Mouse (Mus musculus) midbrain, embryonic 12.5 days (tissue): Measurements from ENCODE around the gene Rhbdl3. TPM values are rescaled to one million over a fixed set of nuclear protein-coding genes. Genes with fewer than 3 reads are reported as not detected.
A peak's percentile ranks its signal among the peaks of the same experiment; 100 is the strongest.

Experiments
- ATAC-seq: fragments of 200-750 bp; cut with Nextera tagmentation; 2 replicates; pipeline ENCODE4 v1.8.0; 2017; ENCODE audit warnings: low read depth, moderate TSS enrichment, moderate library complexity; ENCODE audit not compliant: low FRiP score
- H3K27ac ChIP-seq: fragments of 300-500 bp; sonication (generic); replicated peaks from 2 replicates; pipeline ENCODE4 v1.5.1; 2016; ENCODE audit warnings: mild to moderate bottlenecking
- H3K27me3 ChIP-seq: fragments of 300-500 bp; sonication (generic); 2 replicates; pipeline ENCODE4 v1.6.1; 2016; ENCODE audit warnings: mild to moderate bottlenecking
- H3K36me3 ChIP-seq: fragments of 300-500 bp; sonication (generic); 2 replicates; pipeline ENCODE4 v1.6.1; 2016
- H3K4me1 ChIP-seq: fragments of 300-500 bp; sonication (generic); 2 replicates; pipeline ENCODE4 v1.6.1; 2016
- H3K4me2 ChIP-seq: fragments of 300-500 bp; sonication (generic); replicated peaks from 2 replicates; pipeline ENCODE4 v1.6.1; 2016; ENCODE audit warnings: mild to moderate bottlenecking, moderate library complexity
- H3K4me3 ChIP-seq: fragments of 300-500 bp; sonication (generic); 2 replicates; pipeline ENCODE4 v1.5.1; 2016; ENCODE audit warnings: mild to moderate bottlenecking
- H3K9ac ChIP-seq: fragments of 300-500 bp; sonication (generic); replicated peaks from 2 replicates; pipeline ENCODE4 v1.6.1; 2016; ENCODE audit warnings: mild to moderate bottlenecking, moderate library complexity
- H3K9me3 ChIP-seq: fragments of 300-500 bp; sonication (generic); 2 replicates; pipeline ENCODE4 v1.6.1; 2016; ENCODE audit warnings: mild to moderate bottlenecking
- WGBS: fragments of 180-500 bp; shearing (Covaris S2); methylation state at CpG from one replicate; pipeline ENCODE4 v1.1.7; 2016; 5-methylcytosine and 5-hydroxymethylcytosine counted together
- polyA plus RNA-seq: library from polyadenylated mRNA; unstranded; fragments of >200 nt; fragmentation: Nextera tagmentation; extraction: Ambion mirVana; gene quantifications from 2 replicates; pipeline ENCODE4 v1.2.1, GENCODE M21; 2016

The Rhbdl3 gene
- 30.1 and 32.1 TPM in 2 replicates for polyA plus RNA-seq

- Histone ChIP-seq H3K9ac (peak within 1 kb of the TSS; percentile 86), H3K4me3 (peak within 1 kb of the TSS; percentile 83), H3K9me3 (no peaks in the 10 kb centered on the region), H3K36me3 (peaks cover 14% of the 10 kb centered on the region; the same call in 1 of the 2 replicates), H3K27ac (peak within 1 kb of the TSS; percentile 89), H3K4me2 (peak within 1 kb of the TSS; percentile 98), H3K4me1 (peaks cover 48% of the 10 kb centered on the region), H3K27me3 (peaks cover 29% of the 10 kb centered on the region)
- under 1% methylated on average over 55 of the region's 81 CpGs for WGBS
- peak; percentile 74 for ATAC-seq
These were observed at the start of gene Rhbdl3 for GRCm38 (mm10) chr11:80300551-80301315. TSS of gene Rhbdl3 (plus strand) at chr11:80300912.

- H3K9ac ChIP-seq = no peak overlapping the region
- H3K9me3 ChIP-seq = no peaks in the 10 kb centered on the region
- H3K27me3 ChIP-seq = no peaks in the 10 kb centered on the region
- no peak overlapping the region for H3K4me3 ChIP-seq
- WGBS = 95% methylated on average over 8 of the region's 8 CpGs
- no peak overlapping the region for H3K4me2 ChIP-seq
- ATAC-seq = no peak
- H3K27ac ChIP-seq = no peak overlapping the region
- no peaks in the 10 kb centered on the region for H3K4me1 ChIP-seq
- H3K36me3 ChIP-seq = peaks cover 46% of the 10 kb centered on the region
These were observed 36.6 kb upstream of the Rhbdl3 start for GRCm38 (mm10) chr11:80264137-80264536.

- Histone ChIP-seq H3K4me1 (no peaks in the 10 kb centered on the region), H3K27ac (no peak overlapping the region), H3K4me2 (no peak overlapping the region), H3K36me3 (peaks cover 7% of the 10 kb centered on the region), H3K27me3 (no peaks in the 10 kb centered on the region), H3K9ac (no peak overlapping the region), H3K9me3 (peaks cover 4% of the 10 kb centered on the region; the same call in 1 of the 2 replicates), H3K4me3 (no peak overlapping the region)
- no peak for ATAC-seq
- WGBS = 85% methylated on average over 5 of the region's 5 CpGs
These were observed 29.6 kb upstream of the Rhbdl3 start for GRCm38 (mm10) chr11:80271096-80271495.

- WGBS = 66% methylated on average over 3 of the region's 3 CpGs
- no peaks in the 10 kb centered on the region for H3K4me1 ChIP-seq
- no peak for ATAC-seq
- no peak overlapping the region for H3K27ac ChIP-seq
- H3K4me3 ChIP-seq = no peak overlapping the region
- H3K9me3 ChIP-seq = peaks cover 4% of the 10 kb centered on the region; the same call in 1 of the 2 replicates
- no peaks in the 10 kb centered on the region for H3K36me3 ChIP-seq
- no peak overlapping the region for H3K9ac ChIP-seq
- no peak overlapping the region for H3K4me2 ChIP-seq
- no peaks in the 10 kb centered on the region for H3K27me3 ChIP-seq
These were observed 25.7 kb upstream of the Rhbdl3 start for GRCm38 (mm10) chr11:80275011-80275410.

- 64% methylated on average over 2 of the region's 2 CpGs for WGBS
- H3K27me3 ChIP-seq = no peaks in the 10 kb centered on the region
- no peaks in the 10 kb centered on the region for H3K36me3 ChIP-seq
- ATAC-seq = no peak
- no peak overlapping the region for H3K4me2 ChIP-seq
- H3K9ac ChIP-seq = no peak overlapping the region
- no peaks in the 10 kb centered on the region for H3K4me1 ChIP-seq
- peaks cover 4% of the 10 kb centered on the region; the same call in 1 of the 2 replicates for H3K9me3 ChIP-seq
- H3K27ac ChIP-seq = no peak overlapping the region
- H3K4me3 ChIP-seq = no peak overlapping the region
These were observed 22.7 kb upstream of the Rhbdl3 start for GRCm38 (mm10) chr11:80278054-80278453.

GRCm38 (mm10) chr11:80283786-80284185, 16.9 kb upstream of the Rhbdl3 start:
- Histone ChIP-seq H3K9me3 (no peaks in the 10 kb centered on the region), H3K27me3 (no peaks in the 10 kb centered on the region), H3K9ac (no peak overlapping the region), H3K4me1 (no peaks in the 10 kb centered on the region), H3K4me3 (no peak overlapping the region), H3K4me2 (no peak overlapping the region), H3K27ac (no peak overlapping the region), H3K36me3 (no peaks in the 10 kb centered on the region)
- WGBS = 84% methylated on average over 3 of the region's 3 CpGs
- ATAC-seq = no peak

- no peak overlapping the region for H3K4me2 ChIP-seq
- H3K36me3 ChIP-seq = no peaks in the 10 kb centered on the region
- H3K9me3 ChIP-seq = no peaks in the 10 kb centered on the region
- H3K27me3 ChIP-seq = no peaks in the 10 kb centered on the region
- ATAC-seq = no peak
- WGBS = 62% methylated on average over 6 of the region's 6 CpGs
- no peak overlapping the region for H3K4me3 ChIP-seq
- H3K4me1 ChIP-seq = peaks cover 4% of the 10 kb centered on the region
- no peak overlapping the region for H3K9ac ChIP-seq
- H3K27ac ChIP-seq = no peak overlapping the region
These were observed 16.1 kb upstream of the Rhbdl3 start for GRCm38 (mm10) chr11:80284641-80285040.

GRCm38 (mm10) chr11:80287150-80287549, 13.6 kb upstream of the Rhbdl3 start:
- H3K4me1 ChIP-seq = peaks cover 14% of the 10 kb centered on the region
- 21% methylated on average over 5 of the region's 5 CpGs for WGBS
- H3K36me3 ChIP-seq = no peaks in the 10 kb centered on the region
- H3K9ac ChIP-seq = no peak overlapping the region
- no peaks in the 10 kb centered on the region for H3K27me3 ChIP-seq
- no peak overlapping the region for H3K27ac ChIP-seq
- no peak for ATAC-seq
- no peaks in the 10 kb centered on the region for H3K9me3 ChIP-seq
- no peak overlapping the region for H3K4me3 ChIP-seq
- H3K4me2 ChIP-seq = no peak overlapping the region

- Histone ChIP-seq H3K27me3 (peaks cover 3% of the 10 kb centered on the region; the same call in 1 of the 2 replicates), H3K9me3 (no peaks in the 10 kb centered on the region), H3K27ac (peak overlapping the region; percentile 74), H3K4me3 (peak overlapping the region; percentile 37), H3K9ac (peak overlapping the region; percentile 12; the same call in 1 of the 2 replicates), H3K4me1 (peaks cover 18% of the 10 kb centered on the region), H3K36me3 (no peaks in the 10 kb centered on the region), H3K4me2 (peak overlapping the region; percentile 60)
- ATAC-seq = peak; percentile 68
- WGBS = 2% methylated on average over 23 of the region's 23 CpGs
These were observed 10.8 kb upstream of the Rhbdl3 start for GRCm38 (mm10) chr11:80289701-80290445.

- Histone ChIP-seq H3K27ac (no peak overlapping the region), H3K4me3 (no peak overlapping the region), H3K4me1 (peaks cover 29% of the 10 kb centered on the region), H3K9ac (no peak overlapping the region), H3K9me3 (no peaks in the 10 kb centered on the region), H3K4me2 (no peak overlapping the region), H3K27me3 (peaks cover 13% of the 10 kb centered on the region), H3K36me3 (no peaks in the 10 kb centered on the region)
- 76% methylated on average over 2 of the region's 2 CpGs for WGBS
- ATAC-seq = no peak
These were observed 9.7 kb upstream of the Rhbdl3 start for GRCm38 (mm10) chr11:80291004-80291403.

- Histone ChIP-seq H3K4me3 (no peak overlapping the region), H3K36me3 (no peaks in the 10 kb centered on the region), H3K4me1 (peaks cover 30% of the 10 kb centered on the region), H3K27me3 (peaks cover 24% of the 10 kb centered on the region), H3K4me2 (no peak overlapping the region), H3K9ac (no peak overlapping the region), H3K9me3 (no peaks in the 10 kb centered on the region), H3K27ac (peak overlapping the region; percentile 87)
- 33% methylated on average over 7 of the region's 7 CpGs for WGBS
- peak; percentile 75 for ATAC-seq
These were observed 8.2 kb upstream of the Rhbdl3 start for GRCm38 (mm10) chr11:80292463-80292862.

- Histone ChIP-seq H3K27me3 (peaks cover 40% of the 10 kb centered on the region), H3K9me3 (no peaks in the 10 kb centered on the region), H3K9ac (no peak overlapping the region), H3K4me2 (no peak overlapping the region), H3K4me1 (peaks cover 37% of the 10 kb centered on the region), H3K4me3 (no peak overlapping the region), H3K27ac (no peak overlapping the region), H3K36me3 (no peaks in the 10 kb centered on the region)
- WGBS = 22% methylated on average over 9 of the region's 9 CpGs
- ATAC-seq = no peak
These were observed 5.6 kb upstream of the Rhbdl3 start for GRCm38 (mm10) chr11:80295066-80295465.
